Mouse (Mus musculus) heart, adult 2 months (tissue): ENCODE measurements around the gene Cd3d. TPM values are rescaled to one million over a fixed set of nuclear protein-coding genes. Genes with fewer than 3 reads are reported as not detected.
A peak's percentile ranks its signal among the peaks of the same experiment; 100 is the strongest.

ENCODE experiments used
- DNase-seq, 2 experiments: peaks; one replicate each; pipeline ENCODE4 v3.0.0; 2021
- H3K27ac ChIP-seq: fragments of 200-600 bp; 2 replicates; pipeline ENCODE4 v1.8.1; 2022
- H3K27me3 ChIP-seq: fragments of 200-500 bp; 2 replicates; pipeline ENCODE4 v1.6.1; 2012; ENCODE audit warnings: mild to moderate bottlenecking, low read length, inconsistent platforms, mixed read lengths; ENCODE audit not compliant: control insufficient read depth, insufficient read depth
- H3K36me3 ChIP-seq: fragments of 200-500 bp; 2 replicates; pipeline ENCODE4 v1.6.1; 2012; ENCODE audit warnings: low read length, inconsistent platforms; ENCODE audit not compliant: control insufficient read depth, insufficient read depth
- H3K4me1 ChIP-seq: fragments of 200-500 bp; 2 replicates; pipeline ENCODE4 v1.6.1; 2011; ENCODE audit warnings: low read length; ENCODE audit not compliant: control insufficient read depth, insufficient read depth
- H3K4me3 ChIP-seq: fragments of 200-600 bp; 2 replicates; pipeline ENCODE4 v1.8.1; 2022
- H3K79me2 ChIP-seq: fragments of 200-500 bp; replicated peaks from 2 replicates; pipeline ENCODE4 v1.6.1; 2012; ENCODE audit warnings: mild to moderate bottlenecking, inconsistent platforms, low read length, moderate library complexity, mixed read lengths; ENCODE audit not compliant: control insufficient read depth, insufficient read depth
- H3K9ac ChIP-seq: fragments of 200-500 bp; 2 replicates; pipeline ENCODE4 v1.6.1; 2012; ENCODE audit warnings: low read depth, mild to moderate bottlenecking, control low read depth, inconsistent platforms, low read length, mixed read lengths
- CTCF ChIP-seq: fragments of 200-600 bp; IDR thresholded peaks from 2 replicates; pipeline ENCODE4 v1.8.1; 2022; ENCODE audit warnings: antibody characterized with exemption, mild to moderate bottlenecking, moderate library complexity
- EP300 ChIP-seq: fragments of 200-500 bp; IDR thresholded peaks from 2 replicates; pipeline ENCODE4 v1.6.1; 2011; ENCODE audit warnings: low read depth, low read length, control low read depth; ENCODE audit not compliant: insufficient read depth
- POLR2A ChIP-seq: fragments of 200-500 bp; IDR thresholded peaks from 2 replicates; pipeline ENCODE4 v1.6.1; 2011; ENCODE audit warnings: mild to moderate bottlenecking, low read depth, low read length, control low read depth; ENCODE audit not compliant: insufficient read depth
- WGBS: fragments of 180-500 bp; shearing (Covaris S2); methylation state at CpG from one replicate; pipeline ENCODE4 v1.1.7; 2018; 5-methylcytosine and 5-hydroxymethylcytosine counted together
- intact Hi-C: fragments of 180-260 bp; cut with DNase I; formaldehyde crosslinking; loops from one replicate; pipeline ENCODE4 v1.15.1; 2025
- polyA plus RNA-seq: library from polyadenylated mRNA; depleted of rRNA; stranded (reverse); fragments of >200 nt; gene quantifications from 2 replicates; pipeline ENCODE4 v1.2.3, GENCODE M21; 2012
- total RNA-seq, 2 experiments: library from RNA; stranded (reverse); gene quantifications; 2 replicates each; pipeline ENCODE4 v1.2.3; 2021

Cd3d gene
- total and polyA plus RNA-seq, 3 experiments, result 0.66 to 0.92 TPM; not detected in 1

- WGBS, result 62% methylated on average over 7 of the region's 7 CpGs
- intact Hi-C loops, result no loop called here
- no peak for TF ChIP-seq EP300
- no peak for TF ChIP-seq POLR2A
- no peak for TF ChIP-seq CTCF
- Histone ChIP-seq H3K27me3 (peaks cover 1% of the 10 kb centered on the region; the same call in 1 of the 2 replicates), H3K36me3 (no peaks in the 10 kb centered on the region), H3K79me2 (no peaks in the 10 kb centered on the region), H3K9ac (no peak overlapping the region), H3K4me1 (no peaks in the 10 kb centered on the region), H3K4me3 (no peak overlapping the region), H3K27ac (no peak overlapping the region)
- DNase-seq, result no peak
Observed at GRCm38 (mm10) chr9:44979806-44980205, 1.8 kb upstream of the Cd3d start.

- DNase-seq, result peak in 1 of 2 experiments; percentile 25
- intact Hi-C loops, result no loop called here
- TF ChIP-seq POLR2A, result no peak
- no peak for TF ChIP-seq EP300
- TF ChIP-seq CTCF, result no peak
- peaks cover 1% of the 10 kb centered on the region for H3K27me3 ChIP-seq
- H3K9ac ChIP-seq, result no peak within 1 kb of the TSS
- no peaks in the 10 kb centered on the region for H3K79me2 ChIP-seq
- H3K4me3 ChIP-seq, result no peak within 1 kb of the TSS
- H3K27ac ChIP-seq, result no peak within 1 kb of the TSS
- H3K4me1 ChIP-seq, result no peaks in the 10 kb centered on the region
- 64% methylated on average over 3 of the region's 3 CpGs for WGBS
- no peaks in the 10 kb centered on the region for H3K36me3 ChIP-seq
Observed at GRCm38 (mm10) chr9:44980242-44980641, 1.3 kb upstream of the Cd3d start, which contains the start of gene Cd3g. TSS of gene Cd3g (minus strand) at chr9:44980431.

- WGBS, result 87% methylated on average over 2 of the region's 2 CpGs
- no peak overlapping the region for H3K9ac ChIP-seq
Observed at GRCm38 (mm10) chr9:44981104-44981503, 482 bp upstream of the Cd3d start.

GRCm38 (mm10) chr9:44982081-44982480 lies 495 bp downstream of the Cd3d start:
- WGBS, result 86% methylated on average over 8 of the region's 8 CpGs
- Histone ChIP-seq H3K27ac (no peak overlapping the region), H3K27me3 (peaks cover 1% of the 10 kb centered on the region)

More at GRCm38 (mm10) chr9:44981104-44981503, 482 bp upstream of the Cd3d start:
- H3K36me3 ChIP-seq, result no peaks in the 10 kb centered on the region
- H3K4me1 ChIP-seq, result no peaks in the 10 kb centered on the region
- intact Hi-C loops, result no loop called here
- no peak overlapping the region for H3K27ac ChIP-seq
- no peak for DNase-seq
- TF ChIP-seq POLR2A (no peak), EP300 (no peak), CTCF (no peak)
- H3K79me2 ChIP-seq, result no peaks in the 10 kb centered on the region
- H3K4me3 ChIP-seq, result no peak overlapping the region
- H3K27me3 ChIP-seq, result peaks cover 1% of the 10 kb centered on the region

GRCm38 (mm10) chr9:44982531-44982930 lies 945 bp downstream of the Cd3d start:
- H3K36me3 ChIP-seq, result no peaks in the 10 kb centered on the region
- intact Hi-C loops, result no loop called here
- WGBS, result 77% methylated on average over 3 of the region's 3 CpGs
- TF ChIP-seq POLR2A, result no peak
- no peak for TF ChIP-seq CTCF
- TF ChIP-seq EP300, result no peak
- no peak overlapping the region for H3K27ac ChIP-seq
- H3K9ac ChIP-seq, result no peak overlapping the region
- H3K4me1 ChIP-seq, result no peaks in the 10 kb centered on the region; the same call in 1 of the 2 replicates
- H3K4me3 ChIP-seq, result no peak overlapping the region
- H3K27me3 ChIP-seq, result peaks cover 1% of the 10 kb centered on the region
- DNase-seq, result no peak
- H3K79me2 ChIP-seq, result no peaks in the 10 kb centered on the region

More at GRCm38 (mm10) chr9:44982081-44982480, 495 bp downstream of the Cd3d start:
- TF ChIP-seq POLR2A (no peak), CTCF (no peak), EP300 (no peak)
- DNase-seq, result no peak
- Histone ChIP-seq H3K4me3 (no peak overlapping the region), H3K79me2 (no peaks in the 10 kb centered on the region), H3K4me1 (no peaks in the 10 kb centered on the region; the same call in 1 of the 2 replicates), H3K36me3 (no peaks in the 10 kb centered on the region), H3K9ac (no peak overlapping the region)
- intact Hi-C loops, result no loop called here

GRCm38 (mm10) chr9:44983001-44983400 lies 1.4 kb downstream of the Cd3d start:
- DNase-seq, result no peak
- intact Hi-C loops, result no loop called here
- no peak overlapping the region for H3K9ac ChIP-seq
- H3K27me3 ChIP-seq, result peaks cover 1% of the 10 kb centered on the region
- no peaks in the 10 kb centered on the region for H3K79me2 ChIP-seq
- no peak overlapping the region for H3K4me3 ChIP-seq
- TF ChIP-seq POLR2A, result no peak
- no peak for TF ChIP-seq CTCF
- TF ChIP-seq EP300, result no peak
- H3K27ac ChIP-seq, result no peak overlapping the region
- H3K4me1 ChIP-seq, result no peaks in the 10 kb centered on the region; the same call in 1 of the 2 replicates
- WGBS, result 40% methylated on average over 2 of the region's 2 CpGs
- no peaks in the 10 kb centered on the region for H3K36me3 ChIP-seq
